Mouse (Mus musculus) liver, embryonic 14.5 days (tissue): ENCODE results near the gene Adamts9.

Source experiments
- CTCF ChIP-seq: IDR thresholded peaks from 2 replicates; pipeline ENCODE4 v1.5.1; 2016; ENCODE audit warnings: antibody characterized with exemption, low read depth, control low read depth
- EP300 ChIP-seq: IDR thresholded peaks from 2 replicates; pipeline ENCODE4 v1.6.1; 2016; ENCODE audit warnings: antibody characterized with exemption, low read depth

- no peak for TF ChIP-seq CTCF
- TF ChIP-seq EP300 = no peak
Measured at GRCm38 (mm10) chr6:92728514-92728913, 214.8 kb downstream of the Adamts9 start.
